Mouse (Mus musculus) limb, embryonic 14.5 days (tissue): ENCODE results near the gene Slc26a11. TPM values are rescaled to one million over a fixed set of nuclear protein-coding genes. Genes with fewer than 3 reads are reported as not detected.

Experiments
- ATAC-seq: fragments of 200-750 bp; cut with Nextera tagmentation; 2 replicates; pipeline ENCODE4 v1.8.0; 2017; ENCODE audit warnings: low read depth, moderate number of reproducible peaks, moderate TSS enrichment; ENCODE audit not compliant: low FRiP score
- DNase-seq: peaks from one replicate; pipeline ENCODE4 v3.0.0-alpha.2; 2015; ENCODE audit warnings: low spot score
- H3K27ac ChIP-seq: fragments of 300-500 bp; sonication (generic); replicated peaks from 2 replicates; pipeline ENCODE4 v1.5.1; 2014; ENCODE audit warnings: low read depth, mild to moderate bottlenecking, low read length, moderate library complexity, mixed read lengths
- H3K27me3 ChIP-seq: fragments of 300-500 bp; sonication (generic); 2 replicates; pipeline ENCODE4 v1.6.1; 2014; ENCODE audit warnings: low read length, mixed read lengths; ENCODE audit not compliant: control insufficient read depth, insufficient read depth
- H3K36me3 ChIP-seq: fragments of 300-500 bp; sonication (generic); 2 replicates; pipeline ENCODE4 v1.6.1; 2014; ENCODE audit warnings: mild to moderate bottlenecking, low read length, moderate library complexity, mixed read lengths; ENCODE audit not compliant: control insufficient read depth, insufficient read depth
- H3K4me1 ChIP-seq: fragments of 300-500 bp; sonication (generic); 2 replicates; pipeline ENCODE4 v1.6.1; 2014; ENCODE audit warnings: antibody characterized with exemption, low read length, mixed read lengths; ENCODE audit not compliant: control insufficient read depth, insufficient read depth
- H3K4me2 ChIP-seq: fragments of 300-500 bp; sonication (generic); replicated peaks from 2 replicates; pipeline ENCODE4 v1.6.1; 2014; ENCODE audit warnings: low read depth, mild to moderate bottlenecking, low read length, moderate library complexity; ENCODE audit not compliant: severe bottlenecking
- H3K4me3 ChIP-seq: fragments of 300-500 bp; sonication (generic); replicated peaks from 2 replicates; pipeline ENCODE4 v1.5.1; 2014; ENCODE audit warnings: low read length
- H3K9ac ChIP-seq: fragments of 300-500 bp; sonication (generic); 2 replicates; pipeline ENCODE4 v1.6.1; 2014; ENCODE audit warnings: mild to moderate bottlenecking, low read depth, low read length, moderate library complexity; ENCODE audit not compliant: severe bottlenecking
- H3K9me3 ChIP-seq: fragments of 300-500 bp; sonication (generic); 2 replicates; pipeline ENCODE4 v1.6.1; 2016; ENCODE audit warnings: low read length; ENCODE audit not compliant: control insufficient read depth
- POLR2A ChIP-seq: fragments of 200-500 bp; IDR thresholded peaks from 2 replicates; pipeline ENCODE4 v1.8.0; 2012; ENCODE audit warnings: inconsistent platforms, mild to moderate bottlenecking, moderate library complexity, borderline replicate concordance; ENCODE audit not compliant: insufficient read depth, insufficient read length; ENCODE audit errors: extremely low read depth
- WGBS: fragments of 180-500 bp; shearing (Covaris S2); extraction: QIAGEN DNeasy Blood & Tissue Kit; methylation state at CpG from one replicate; pipeline ENCODE4 v1.1.7; 2014; 5-methylcytosine and 5-hydroxymethylcytosine counted together
- polyA plus RNA-seq, 2 experiments: library from polyadenylated mRNA; depleted of rRNA in 1 of 2; stranded (reverse) in 1 of 2; unstranded in 1 of 2; fragments of >200 nt; fragmentation: Nextera tagmentation in 1 of 2; extraction: Ambion mirVana in 1 of 2; gene quantifications; 2 replicates each; pipeline versions ENCODE4 v1.2.1 to v1.2.3; 2012 to 2014

The Slc26a11 gene
- polyA plus RNA-seq, 2 experiments, result 10.7 to 28.5 TPM

GRCm38 (mm10) chr11:119314252-119314936, 41.0 kb upstream of the Slc26a11 start:
- H3K4me2 ChIP-seq, result no peak overlapping the region
- 67% methylated on average over 17 of the region's 17 CpGs for WGBS
- H3K4me3 ChIP-seq, result no peak overlapping the region
- H3K9ac ChIP-seq, result no peak overlapping the region
- H3K4me1 ChIP-seq, result no peaks in the 10 kb centered on the region
- ATAC-seq, result no peak
- H3K27ac ChIP-seq, result no peak overlapping the region
- no peaks in the 10 kb centered on the region for H3K36me3 ChIP-seq
- no peak for DNase-seq
- no peak for TF ChIP-seq POLR2A
- H3K9me3 ChIP-seq, result no peaks in the 10 kb centered on the region
- no peaks in the 10 kb centered on the region for H3K27me3 ChIP-seq

- Histone ChIP-seq H3K27me3 (no peaks in the 10 kb centered on the region), H3K9me3 (no peaks in the 10 kb centered on the region), H3K27ac (no peak overlapping the region), H3K4me2 (no peak overlapping the region), H3K36me3 (no peaks in the 10 kb centered on the region), H3K4me1 (no peaks in the 10 kb centered on the region), H3K9ac (no peak overlapping the region), H3K4me3 (no peak overlapping the region)
- WGBS, result 67% methylated on average over 4 of the region's 4 CpGs
- TF ChIP-seq POLR2A, result no peak
- no peak for ATAC-seq
- no peak for DNase-seq
These were observed 38.6 kb upstream of the Slc26a11 start for GRCm38 (mm10) chr11:119316720-119317119.

- Histone ChIP-seq H3K9me3 (peaks cover 3% of the 10 kb centered on the region; the same call in 1 of the 2 replicates), H3K4me2 (no peak overlapping the region), H3K27ac (no peak overlapping the region), H3K36me3 (no peaks in the 10 kb centered on the region), H3K4me1 (no peaks in the 10 kb centered on the region), H3K27me3 (no peaks in the 10 kb centered on the region), H3K4me3 (no peak overlapping the region), H3K9ac (no peak overlapping the region)
- DNase-seq (no peak), ATAC-seq (no peak)
- 59% methylated on average over 13 of the region's 13 CpGs for WGBS
- no peak for TF ChIP-seq POLR2A
These were observed 32.8 kb upstream of the Slc26a11 start for GRCm38 (mm10) chr11:119322521-119322920.

GRCm38 (mm10) chr11:119325068-119325467, 30.3 kb upstream of the Slc26a11 start:
- H3K9ac ChIP-seq, result no peak overlapping the region
- peaks cover 3% of the 10 kb centered on the region; the same call in 1 of the 2 replicates for H3K9me3 ChIP-seq
- no peaks in the 10 kb centered on the region for H3K36me3 ChIP-seq
- no peak overlapping the region for H3K27ac ChIP-seq
- ATAC-seq (no peak), DNase-seq (no peak)
- no peak for TF ChIP-seq POLR2A
- H3K4me2 ChIP-seq, result no peak overlapping the region
- no peak overlapping the region for H3K4me3 ChIP-seq
- WGBS, result 68% methylated on average over 1 of the region's 1 CpGs
- H3K27me3 ChIP-seq, result no peaks in the 10 kb centered on the region
- no peaks in the 10 kb centered on the region for H3K4me1 ChIP-seq

GRCm38 (mm10) chr11:119330592-119330991, 24.8 kb upstream of the Slc26a11 start:
- DNase-seq (no peak), ATAC-seq (no peak)
- no peaks in the 10 kb centered on the region for H3K36me3 ChIP-seq
- H3K27ac ChIP-seq, result no peak overlapping the region
- 64% methylated on average over 4 of the region's 4 CpGs for WGBS
- H3K9me3 ChIP-seq, result no peaks in the 10 kb centered on the region
- TF ChIP-seq POLR2A, result no peak
- no peak overlapping the region for H3K9ac ChIP-seq
- H3K4me1 ChIP-seq, result no peaks in the 10 kb centered on the region
- H3K4me3 ChIP-seq, result no peak overlapping the region
- H3K4me2 ChIP-seq, result no peak overlapping the region
- no peaks in the 10 kb centered on the region for H3K27me3 ChIP-seq
